In genomic region chr5:96997802-96998565, GRCm38 (mm10) we compare ENCODE assay signal across 8 mouse cellular contexts. TPM values are rescaled to one million over a fixed set of nuclear protein-coding genes. Genes with fewer than 3 reads are reported as not detected.
A peak's percentile ranks its signal among the peaks of the same experiment; 100 is the strongest.
DNase-seq lines count a peak whose midpoint lies in the region; ATAC-seq and TF ChIP-seq lines count a peak whose summit lies in the region.

No protein-coding gene starts in this region.

- peaks cover 47% of the 10 kb centered on the region for H3K4me1 ChIP-seq in heart, embryonic 13.5 days

- peak overlapping the region; percentile 88 for H3K27ac ChIP-seq in layer of hippocampus, adult 2 months
- H3K27ac ChIP-seq in heart, embryonic 13.5 days (replicated peaks) = peak overlapping the region; percentile 92

- H3K4me2 ChIP-seq in heart, embryonic 13.5 days = peak overlapping the region; percentile 90

- peak overlapping the region; percentile 93 for H3K9ac ChIP-seq in heart, embryonic 13.5 days

- peak; percentile 46 for ATAC-seq in erythroblast, adult 5-6 weeks (replicated peaks; ENCODE audit: low FRiP score, poor library complexity, severe bottlenecking)
- peak; percentile 8; the same call in 1 of the 2 replicates for ATAC-seq in heart, embryonic 13.5 days (ENCODE audit: extremely low read depth, insufficient number of reproducible peaks, low FRiP score, low TSS enrichment)
- ATAC-seq in megakaryocyte, adult 5-6 weeks (ENCODE audit: poor library complexity, severe bottlenecking) = peak; percentile 20

- TF ChIP-seq CTCF in layer of hippocampus, adult 2 months (conservative IDR thresholded peaks at IDR 0.05) = no peak

- WGBS in heart, embryonic 13.5 days = under 1% methylated on average over 55 of the region's 75 CpGs

- H3K27me3 ChIP-seq in heart, embryonic 13.5 days (replicated peaks) = 0 out of 2 replicates have a peak, but pooled peaks cover 4% of the 10 kb centered on the region

- no peaks in the 10 kb centered on the region for H3K36me3 ChIP-seq in heart, embryonic 13.5 days

- H3K9me3 ChIP-seq in heart, embryonic 13.5 days = no peaks in the 10 kb centered on the region

- DNase-seq in layer of hippocampus, adult 2 months (ENCODE audit: low spot score in 2 of 2) = no peak
- no peak for DNase-seq in layer of hippocampus, adult 9-11 months
- DNase-seq in adrenal gland, postnatal 4 days (ENCODE audit: low spot score in 2 of 2) = peak; percentile 33 to 36
- DNase-seq in kidney, postnatal 10 days = peak; percentile 67
- peak; percentile 54 for DNase-seq in skeletal muscle tissue, adult 2 months (ENCODE audit: low read depth, low spot score)

- peak overlapping the region; percentile 60 for H3K4me3 ChIP-seq in layer of hippocampus, adult 2 months
- H3K4me3 ChIP-seq in heart, embryonic 13.5 days = peak overlapping the region; percentile 76

RNA-seq across cellular contexts. Expression of gene Bmp2k, which starts 0.5 kb away (rescaled TPM):
- 10 to 100 TPM; 12.3 to 13.2 TPM for total RNA-seq in layer of hippocampus, adult 2 months (2021)
- 10 to 100 TPM; 25.3 to 26.8 TPM for total RNA-seq in adrenal gland, postnatal 4 days (2021)
- total RNA-seq in erythroblast, adult 5-6 weeks (2015; ENCODE audit: low replicate concordance) = 268 and 286 TPM in 2 replicates
- 270 and 271 TPM in 2 replicates for total RNA-seq in erythroblast, adult 5-6 weeks (2017; ENCODE audit: low replicate concordance)
- 5.8 and 6.5 TPM in 2 replicates for polyA plus RNA-seq in heart, embryonic 13.5 days (2015; fragmentation: Nextera tagmentation; extraction: Ambion mirVana)
- total RNA-seq in megakaryocyte, adult 5-6 weeks (2015) = 67.8 and 74.8 TPM in 2 replicates
- 33.7 and 43.9 TPM in 2 replicates for total RNA-seq in megakaryocyte, adult 5-6 weeks (2017)

Comparison
In these comparisons a context has a peak if more than half of its experiments do, and no peak if none do; other contexts are left out.
1. DNase-seq: peak in adrenal gland, postnatal 4 days (2 of 2), kidney, postnatal 10 days (single experiment) and skeletal muscle tissue, adult 2 months (single experiment); none in layer of hippocampus, adult 2 months (0 of 2) and layer of hippocampus, adult 9-11 months (single experiment).
2. Peak in every context shown above with its lines, with median percentiles within 50 percentile points of each other: ATAC-seq.